Comparison of ENCODE assay signal across 30 mouse cellular contexts in genomic region chr19:20794999-20795398, GRCm38 (mm10).
DNase-seq lines count a peak whose midpoint lies in the region; ATAC-seq and TF ChIP-seq lines count a peak whose summit lies in the region.
"Had no signal": no experiment of that assay in that cellular context is flagged by ENCODE, and none has a peak within 500 bp of the region (broad histone marks: within the 10 kb centered on the region; RNA-seq: fewer than 3 reads in every experiment).

No protein-coding gene starts in this region.

- no peaks in the 10 kb centered on the region for H3K4me1 ChIP-seq in hindbrain, embryonic 14.5 days (replicated peaks; ENCODE audit: control insufficient read depth, insufficient read depth, low read length)
- no peaks in the 10 kb centered on the region for H3K4me1 ChIP-seq in hindbrain, postnatal 0 days (ENCODE audit: insufficient read depth, low read length)
- H3K4me1 ChIP-seq in neural tube, embryonic 11.5 days (ENCODE audit: control insufficient read depth, insufficient read depth, low read length), result no peaks in the 10 kb centered on the region
- H3K4me1 ChIP-seq in neural tube, embryonic 13.5 days (replicated peaks), result peaks cover 20% of the 10 kb centered on the region
- H3K4me1 ChIP-seq: forebrain, embryonic 12.5 days; liver, embryonic 12.5 days had no signal

- no peak for DNase-seq in hindbrain, embryonic 14.5 days (ENCODE audit: low spot score)
- DNase-seq in hindbrain, postnatal 0 days (ENCODE audit: low spot score), result no peak
- no peak for DNase-seq in neural tube, embryonic 11.5 days (ENCODE audit: low spot score)
- DNase-seq in neural tube, embryonic 10.5 days (ENCODE audit: extremely low spot score, low spot score), result no peak
- no peak for DNase-seq in ovary, postnatal 10 days (ENCODE audit: low spot score)
- DNase-seq: adrenal gland, adult 2 months; adrenal gland, postnatal 36 days; B cell, adult 2 months; cerebellum, adult 2 months; cerebellum, postnatal 14 days; gastrocnemius, postnatal 36 days; heart, adult 18-20 months; heart, postnatal 4 days; kidney, adult 9 months; kidney, postnatal 10 days; layer of hippocampus, postnatal 36 days; left cerebral cortex, postnatal 4 days; liver, postnatal 0 days; lung, postnatal 4 days; right cerebral cortex, postnatal 4 days; thymus, adult 2 months; thymus, postnatal 4 days had no signal

- H3K4me2 ChIP-seq in hindbrain, embryonic 14.5 days (replicated peaks), result no peak overlapping the region
- H3K4me2 ChIP-seq in hindbrain, postnatal 0 days (ENCODE audit: low read depth, low read length), result no peak overlapping the region
- no peak overlapping the region for H3K4me2 ChIP-seq in neural tube, embryonic 11.5 days (ENCODE audit: low read depth)
- no peak overlapping the region for H3K4me2 ChIP-seq in neural tube, embryonic 13.5 days
- H3K4me2 ChIP-seq: forebrain, embryonic 12.5 days; heart, embryonic 11.5 days; liver, embryonic 12.5 days had no signal

- H3K36me3 ChIP-seq in hindbrain, embryonic 14.5 days (replicated peaks; ENCODE audit: control insufficient read depth, insufficient read depth), result no peaks in the 10 kb centered on the region
- no peaks in the 10 kb centered on the region for H3K36me3 ChIP-seq in hindbrain, postnatal 0 days (ENCODE audit: insufficient read depth, low read length)
- H3K36me3 ChIP-seq in neural tube, embryonic 11.5 days (ENCODE audit: control insufficient read depth, insufficient read depth, low read length), result no peaks in the 10 kb centered on the region
- no peaks in the 10 kb centered on the region for H3K36me3 ChIP-seq in neural tube, embryonic 13.5 days
- H3K36me3 ChIP-seq: forebrain, embryonic 12.5 days; liver, embryonic 12.5 days had no signal

- 65% methylated on average over 3 of the region's 3 CpGs for WGBS in hindbrain, embryonic 14.5 days
- WGBS in hindbrain, postnatal 0 days, result 77% methylated on average over 3 of the region's 3 CpGs
- 67% methylated on average over 3 of the region's 3 CpGs for WGBS in neural tube, embryonic 11.5 days
- 45% methylated on average over 3 of the region's 3 CpGs for WGBS in neural tube, embryonic 13.5 days

- no peak for TF ChIP-seq CTCF in hindbrain, postnatal 0 days (IDR thresholded peaks at IDR 0.05; ENCODE audit: low read depth)

- H3K9ac ChIP-seq in hindbrain, embryonic 14.5 days, result no peak overlapping the region
- no peak overlapping the region for H3K9ac ChIP-seq in hindbrain, postnatal 0 days (replicated peaks; ENCODE audit: low read length)
- no peak overlapping the region for H3K9ac ChIP-seq in neural tube, embryonic 11.5 days (ENCODE audit: low read length)
- no peak overlapping the region for H3K9ac ChIP-seq in neural tube, embryonic 13.5 days
- H3K9ac ChIP-seq: forebrain, embryonic 12.5 days; liver, embryonic 12.5 days; liver, postnatal 0 days had no signal

- ATAC-seq in hindbrain, embryonic 14.5 days (ENCODE audit: low FRiP score), result 0 out of 2 replicates have a peak, but pooled peaks have one; percentile 47
- ATAC-seq in hindbrain, postnatal 0 days, result no peak
- peak; percentile 29; the same call in 1 of the 2 replicates for ATAC-seq in neural tube, embryonic 11.5 days (ENCODE audit: insufficient read depth, low FRiP score, low TSS enrichment)
- peak; percentile 78 for ATAC-seq in neural tube, embryonic 13.5 days (ENCODE audit: low read depth)
- ATAC-seq: activated CD4-positive, CD25-positive, alpha-beta regulatory T cell, adult 4 months; intestine, postnatal 0 days; liver, embryonic 12.5 days; liver, postnatal 0 days had no signal

- no peak overlapping the region for H3K4me3 ChIP-seq in hindbrain, embryonic 14.5 days (replicated peaks; ENCODE audit: low read length)
- no peak overlapping the region for H3K4me3 ChIP-seq in hindbrain, postnatal 0 days (ENCODE audit: low read length)
- H3K4me3 ChIP-seq in neural tube, embryonic 11.5 days (ENCODE audit: low read depth, low read length), result no peak overlapping the region
- no peak overlapping the region for H3K4me3 ChIP-seq in neural tube, embryonic 13.5 days
- H3K4me3 ChIP-seq: erythroblast, embryonic 14.5 days; forebrain, embryonic 12.5 days; liver, embryonic 12.5 days; megakaryocyte, embryonic 14.5 days had no signal

- H3K27ac ChIP-seq in hindbrain, embryonic 14.5 days, result no peak overlapping the region
- no peak overlapping the region for H3K27ac ChIP-seq in hindbrain, postnatal 0 days
- H3K27ac ChIP-seq in neural tube, embryonic 11.5 days (ENCODE audit: low read depth, low read length), result peak overlapping the region; percentile 35; the same call in 1 of the 2 replicates
- peak overlapping the region; percentile 52; the same call in 1 of the 2 replicates for H3K27ac ChIP-seq in neural tube, embryonic 13.5 days (replicated peaks)
- H3K27ac ChIP-seq: forebrain, embryonic 12.5 days; liver, embryonic 12.5 days had no signal

- H3K27me3 ChIP-seq in hindbrain, embryonic 14.5 days (ENCODE audit: control insufficient read depth, insufficient read depth, low read length), result no peaks in the 10 kb centered on the region
- H3K27me3 ChIP-seq in hindbrain, postnatal 0 days (ENCODE audit: insufficient read depth, low read length), result no peaks in the 10 kb centered on the region
- no peaks in the 10 kb centered on the region for H3K27me3 ChIP-seq in neural tube, embryonic 11.5 days (ENCODE audit: control insufficient read depth, insufficient read depth, low read length)
- no peaks in the 10 kb centered on the region for H3K27me3 ChIP-seq in neural tube, embryonic 13.5 days
- H3K27me3 ChIP-seq: forebrain, embryonic 12.5 days; liver, embryonic 12.5 days; megakaryocyte, embryonic 14.5 days had no signal

- no peaks in the 10 kb centered on the region for H3K9me3 ChIP-seq in hindbrain, embryonic 14.5 days (ENCODE audit: control insufficient read depth, low read length)
- H3K9me3 ChIP-seq in hindbrain, postnatal 0 days (ENCODE audit: low read length), result no peaks in the 10 kb centered on the region
- no peaks in the 10 kb centered on the region for H3K9me3 ChIP-seq in neural tube, embryonic 11.5 days (ENCODE audit: control insufficient read depth, low read length)
- no peaks in the 10 kb centered on the region for H3K9me3 ChIP-seq in neural tube, embryonic 13.5 days
- H3K9me3 ChIP-seq: forebrain, embryonic 12.5 days; liver, embryonic 12.5 days; megakaryocyte, embryonic 14.5 days had no signal

Comparison
In these comparisons a context has a peak if more than half of its experiments do, and no peak if none do; other contexts are left out.
1. H3K27ac ChIP-seq: peak in neural tube, embryonic 11.5 days (single experiment) and neural tube, embryonic 13.5 days (single experiment); none in hindbrain, embryonic 14.5 days (single experiment) and hindbrain, postnatal 0 days (single experiment).